Mouse (Mus musculus) heart, adult 2 months (tissue): ENCODE data around the gene Gpr4.

ENCODE experiments used
- CTCF ChIP-seq: fragments of 200-600 bp; IDR thresholded peaks from 2 replicates; pipeline ENCODE4 v1.8.1; 2022; ENCODE audit warnings: antibody characterized with exemption, mild to moderate bottlenecking, moderate library complexity
- EP300 ChIP-seq: fragments of 200-500 bp; IDR thresholded peaks from 2 replicates; pipeline ENCODE4 v1.6.1; 2011; ENCODE audit warnings: low read depth, low read length, control low read depth; ENCODE audit not compliant: insufficient read depth
- POLR2A ChIP-seq: fragments of 200-500 bp; IDR thresholded peaks from 2 replicates; pipeline ENCODE4 v1.6.1; 2011; ENCODE audit warnings: mild to moderate bottlenecking, low read depth, low read length, control low read depth; ENCODE audit not compliant: insufficient read depth

- TF ChIP-seq POLR2A (no peak), CTCF (no peak), EP300 (no peak)
These were observed 35.1 kb upstream of the Gpr4 start for GRCm38 (mm10) chr7:19177216-19177615.
